Mouse (Mus musculus) left cerebral cortex, adult 9 months (tissue): ENCODE results near the gene Pdzd3.

Experiments used
- DNase-seq, 2 experiments: peaks; one replicate each; pipeline ENCODE4 v3.0.0; 2022; ENCODE audit warnings: low spot score in 2 of 2

The Pdzd3 gene

DNA sequence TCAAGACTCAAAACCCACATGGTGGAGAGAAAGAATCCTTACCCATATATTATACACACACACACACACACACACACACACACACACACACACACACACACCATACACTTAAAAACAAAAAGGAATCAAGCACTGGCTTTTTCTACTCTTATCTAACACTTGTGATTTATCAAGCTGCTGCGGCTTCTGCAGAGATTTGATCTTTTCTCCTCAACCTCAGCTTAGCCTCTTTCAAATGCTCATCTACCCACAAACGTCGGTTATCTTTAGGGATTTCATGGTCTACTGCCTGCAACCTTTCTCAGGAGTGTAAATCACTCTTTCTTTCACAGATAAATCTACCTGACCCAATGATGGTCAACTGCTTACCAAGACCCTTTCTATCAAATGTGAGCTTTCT lies 50.8 kb downstream of the Pdzd3 start:
- DNase-seq = no peak

DNA sequence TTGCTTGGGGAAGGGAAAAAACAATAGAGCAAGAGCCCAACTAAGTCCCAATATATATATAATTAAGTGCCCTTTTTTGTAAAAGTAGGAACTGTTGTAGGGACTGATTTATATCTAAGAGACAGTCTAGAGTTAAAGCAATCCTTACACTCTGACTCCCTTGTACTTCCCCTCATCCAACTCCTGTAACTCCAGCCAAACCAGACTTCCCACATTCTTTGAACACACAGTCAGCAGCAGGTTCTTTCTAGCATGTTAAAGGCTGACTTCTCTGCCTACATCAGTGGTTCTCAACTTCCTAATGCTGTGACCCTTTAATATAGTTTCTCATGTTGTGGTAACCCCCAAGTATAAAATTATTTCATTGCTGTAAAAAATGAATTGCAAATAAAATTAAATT lies 51.7 kb downstream of the Pdzd3 start:
- DNase-seq = no peak

DNA sequence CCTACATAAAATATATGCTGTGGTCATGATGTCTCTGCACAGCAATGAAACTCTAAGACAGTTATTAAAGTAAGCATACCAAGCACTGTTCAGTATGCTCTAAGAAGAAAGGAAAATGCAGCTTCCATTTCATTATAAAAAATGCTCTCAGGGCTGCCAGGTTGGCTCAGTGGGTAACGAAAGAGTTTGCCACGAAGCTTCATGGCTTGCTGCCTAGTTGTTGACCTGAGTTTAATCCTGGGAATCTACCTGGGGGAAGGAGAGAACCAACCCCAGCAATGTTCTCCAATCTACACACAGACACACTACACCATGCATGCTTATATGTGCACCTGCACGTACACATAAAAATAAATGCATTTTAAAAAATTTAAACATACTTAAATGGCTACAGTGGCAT lies 52.1 kb downstream of the Pdzd3 start:
- DNase-seq = no peak
